Mouse (Mus musculus) erythroblast, embryonic 14.5 days (primary cell): ENCODE data around the gene Ptprk.

Source experiments
- GATA1 ChIP-seq: IDR thresholded peaks from 2 replicates; pipeline ENCODE4 v1.6.1; 2012; ENCODE audit warnings: low read length, inconsistent platforms, mixed read lengths
- TAL1 ChIP-seq: IDR thresholded peaks from 3 replicates; pipeline ENCODE4 v1.6.1; 2012; ENCODE audit warnings: low read length, inconsistent platforms, mixed read lengths

GRCm38 (mm10) chr10:28636096-28636495 lies 561.5 kb downstream of the Ptprk start:
- no peak for TF ChIP-seq GATA1
- TF ChIP-seq TAL1: no peak
